Mouse (Mus musculus) urinary bladder, postnatal 4 days (tissue): Measurements from ENCODE around the gene Isyna1.

Experiments
- DNase-seq, 2 experiments: peaks; one replicate each; pipeline ENCODE4 v3.0.0; 2021 to 2022; ENCODE audit warnings: low spot score in 2 of 2

Isyna1 gene

DNA sequence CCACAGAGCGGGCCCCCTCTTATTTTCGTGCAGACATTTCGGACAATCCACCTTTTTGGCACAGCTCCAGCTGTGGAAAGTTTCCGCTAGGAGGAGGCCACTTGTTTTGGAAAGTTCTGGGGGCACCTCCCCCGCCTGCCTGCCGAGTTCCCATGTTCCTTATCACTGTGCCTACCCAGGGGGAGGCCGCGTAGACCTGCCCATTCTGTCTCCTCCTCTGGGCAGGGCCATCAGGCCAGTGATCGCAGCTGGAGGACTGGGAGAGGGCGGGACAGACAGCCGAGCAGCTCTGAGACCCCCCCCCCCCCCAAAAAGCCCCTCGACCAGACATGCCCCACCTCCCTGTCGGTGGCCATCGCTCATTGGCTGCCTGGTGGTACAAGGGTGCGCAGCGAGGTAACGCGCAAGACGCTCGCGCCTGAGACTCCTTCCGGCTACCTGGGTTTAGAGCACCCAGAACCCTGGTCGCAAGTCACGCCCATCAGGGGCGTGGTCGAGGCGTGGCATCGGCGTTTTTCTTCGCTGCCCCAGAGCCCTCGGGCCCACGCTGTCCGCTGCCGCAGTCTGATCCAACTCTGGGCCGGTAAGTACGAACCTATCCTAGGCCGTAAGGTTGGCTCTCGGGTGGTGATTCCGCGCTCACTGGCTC is at the start of gene Isyna1:
Gene Isyna1, plus strand, starts transcription at position 413 of the 649 bp plus-strand sequence.
- DNase-seq = peak; percentile 82 to 87

DNA sequence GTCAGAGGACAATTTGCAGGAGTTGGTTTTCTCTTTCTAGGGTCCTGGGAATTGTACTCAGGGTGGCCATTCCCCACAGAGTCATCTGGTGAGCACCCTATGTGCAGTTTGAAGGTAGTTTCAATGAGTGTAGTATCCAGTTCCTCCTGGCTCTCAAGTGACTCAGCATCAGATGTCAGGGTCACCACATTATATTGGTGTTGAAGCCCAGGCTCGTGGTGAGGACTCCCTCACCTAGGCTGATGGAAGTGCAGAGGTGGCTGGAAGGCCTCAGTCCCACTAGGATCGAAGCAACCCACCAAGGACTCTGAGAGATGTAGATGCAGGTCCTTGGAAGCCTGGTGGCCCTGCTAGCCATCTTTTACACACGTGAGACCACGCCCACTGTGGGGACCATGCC is 47.8 kb upstream of the Isyna1 start:
- DNase-seq = no peak

DNA sequence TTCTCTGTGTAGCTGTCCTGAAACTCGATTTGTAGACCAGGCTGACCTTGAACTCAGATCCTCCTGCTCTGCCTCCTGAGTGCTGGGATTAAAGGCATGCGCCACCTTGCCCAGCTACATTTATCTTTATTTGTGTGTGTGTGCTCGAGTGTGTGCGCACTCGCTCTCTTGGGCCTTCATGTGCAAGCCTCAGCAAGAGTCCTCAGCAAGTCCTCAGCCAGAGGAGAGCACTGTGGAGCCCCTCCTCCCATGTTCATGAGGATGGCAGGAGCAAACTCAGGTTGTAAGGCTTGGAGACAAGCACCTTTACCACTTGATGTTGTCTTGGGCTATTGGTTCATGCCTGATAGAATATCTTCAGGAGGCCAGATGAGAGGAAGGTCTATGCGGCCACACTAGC is 46.4 kb upstream of the Isyna1 start:
- DNase-seq = no peak

DNA sequence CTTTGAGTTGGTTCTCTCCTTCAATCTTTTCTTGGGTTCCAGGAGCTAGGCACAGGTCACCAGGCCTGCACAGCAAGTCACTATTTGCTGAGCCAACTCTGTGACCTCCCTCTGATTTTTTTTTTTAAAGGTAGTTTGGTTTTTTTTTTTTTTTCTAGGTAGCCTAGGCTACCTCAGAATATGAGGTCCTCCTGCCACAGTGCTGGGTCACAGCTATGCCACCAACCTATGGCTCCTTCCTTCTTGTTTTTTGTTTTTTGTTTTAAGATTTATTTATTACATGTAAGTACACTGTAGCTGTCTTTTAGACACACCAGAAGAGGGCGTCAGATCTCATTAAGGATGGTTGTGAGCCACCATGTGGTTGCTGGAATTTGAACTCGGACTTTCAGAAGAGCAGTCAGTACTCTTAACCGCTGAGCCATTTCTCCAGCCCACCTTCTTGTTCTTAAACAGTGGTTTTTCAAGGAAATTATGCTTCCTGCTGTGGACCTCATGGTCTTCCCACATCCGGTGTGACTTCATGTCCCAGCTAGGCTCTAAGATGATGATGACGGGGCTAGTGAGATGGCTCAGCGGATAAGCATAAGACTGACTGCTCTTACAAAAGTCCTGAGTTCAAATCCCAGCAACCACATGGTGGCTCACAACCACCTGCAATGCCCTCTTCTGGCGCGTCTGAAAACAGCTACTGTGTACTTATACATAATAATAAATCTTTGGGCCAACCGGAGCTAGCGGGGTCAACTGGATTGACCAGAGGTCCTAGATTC is 44.6 kb upstream of the Isyna1 start:
- no peak for DNase-seq

DNA sequence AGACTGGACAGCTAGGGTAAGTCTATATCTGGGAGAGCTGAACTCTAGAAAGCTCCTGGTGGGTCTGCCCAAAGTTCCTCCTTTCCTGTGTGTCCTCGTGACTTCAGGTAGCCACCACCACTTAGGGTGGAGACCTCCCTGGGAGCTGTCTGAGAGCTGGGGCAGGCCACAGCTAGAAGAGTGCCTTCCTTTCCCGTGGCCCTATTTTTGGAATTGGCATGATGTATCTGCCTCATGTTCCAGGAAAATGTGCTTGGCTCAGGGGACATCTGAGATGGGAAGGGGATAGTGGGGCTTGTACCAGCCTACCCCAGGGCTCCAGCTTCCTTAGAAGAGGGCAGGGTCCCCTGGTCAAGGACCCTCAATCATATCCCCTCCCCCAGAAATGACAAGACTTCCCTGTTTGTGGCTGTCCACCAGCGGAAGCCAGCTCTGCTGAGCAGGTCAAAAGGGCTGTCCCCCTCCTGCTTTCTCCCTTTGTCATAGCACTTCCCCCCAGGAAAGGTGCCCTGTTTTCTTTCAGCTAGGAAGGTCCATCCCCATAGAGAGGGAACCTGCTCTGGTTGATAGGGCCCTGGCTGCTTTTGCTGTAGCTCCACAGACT is 42.5 kb upstream of the Isyna1 start:
- no peak for DNase-seq

DNA sequence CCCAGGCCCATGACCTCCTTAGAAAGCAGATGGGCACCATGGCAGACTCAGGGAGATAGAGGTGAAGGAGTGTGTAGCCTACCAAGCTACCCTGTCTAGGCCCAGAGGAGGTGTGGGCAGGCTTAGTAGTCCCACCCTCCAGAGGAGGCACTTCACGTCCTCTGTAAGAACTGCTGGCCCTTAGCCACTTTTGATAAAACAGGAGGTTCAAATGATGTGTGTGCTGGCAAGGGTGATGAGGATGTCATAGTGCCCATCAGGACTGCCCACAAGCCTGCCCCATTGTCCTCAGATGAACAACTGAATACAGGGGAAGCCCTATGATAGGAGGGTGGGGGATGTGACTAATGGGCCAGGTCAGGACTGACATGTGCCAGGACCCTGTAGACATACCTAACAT is 41.3 kb upstream of the Isyna1 start:
- no peak for DNase-seq

DNA sequence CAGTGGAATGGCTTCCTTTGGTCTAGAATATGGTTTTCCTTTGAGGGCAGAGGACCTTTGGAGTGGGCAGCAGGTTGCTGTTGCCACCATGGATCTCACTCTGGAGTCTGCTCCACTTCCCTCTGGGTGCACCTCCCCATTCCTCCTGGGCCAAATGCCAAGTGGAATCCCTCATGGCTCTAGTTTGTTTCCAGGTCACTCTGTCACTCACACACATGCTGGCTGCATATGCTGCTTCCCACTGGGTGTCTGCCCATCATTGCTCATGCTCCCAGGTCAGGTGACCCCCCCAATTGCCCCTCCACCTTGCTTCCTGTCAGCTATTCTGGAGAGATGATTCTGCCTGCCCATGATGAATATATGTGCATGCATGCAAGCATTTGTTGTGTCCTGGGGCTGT is 40.4 kb upstream of the Isyna1 start:
- no peak for DNase-seq

DNA sequence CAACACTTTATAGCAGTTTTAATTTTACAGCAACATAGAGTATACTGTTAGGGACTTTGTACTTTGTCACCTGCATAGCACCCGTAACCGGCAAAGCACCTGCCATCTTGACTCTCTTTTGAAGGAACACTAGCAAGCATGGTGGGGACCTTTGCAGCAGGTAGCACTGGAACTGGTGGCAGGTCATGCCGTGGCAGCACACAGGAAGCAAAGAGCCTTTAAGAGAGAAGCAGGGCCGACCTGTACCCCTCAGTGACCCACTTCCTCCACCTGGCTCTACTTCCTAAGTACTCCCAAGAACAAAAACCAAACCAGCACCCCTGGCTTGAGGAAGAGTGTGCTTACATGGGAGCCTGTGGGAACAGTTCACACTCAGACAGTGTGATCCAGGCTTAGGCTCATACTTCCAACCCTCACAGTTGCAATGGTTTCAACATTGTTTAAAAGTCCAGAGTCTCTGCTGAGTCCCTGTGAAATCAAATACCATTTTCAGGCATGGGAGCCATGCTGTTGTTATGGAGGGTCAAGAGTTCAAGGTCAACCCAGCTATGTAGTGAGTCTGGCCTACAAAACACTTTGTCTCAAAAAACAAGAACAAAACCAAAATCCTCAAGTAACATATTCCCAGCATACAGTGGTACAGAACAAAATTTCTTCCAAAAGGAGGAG is 39.0 kb upstream of the Isyna1 start:
- no peak for DNase-seq

DNA sequence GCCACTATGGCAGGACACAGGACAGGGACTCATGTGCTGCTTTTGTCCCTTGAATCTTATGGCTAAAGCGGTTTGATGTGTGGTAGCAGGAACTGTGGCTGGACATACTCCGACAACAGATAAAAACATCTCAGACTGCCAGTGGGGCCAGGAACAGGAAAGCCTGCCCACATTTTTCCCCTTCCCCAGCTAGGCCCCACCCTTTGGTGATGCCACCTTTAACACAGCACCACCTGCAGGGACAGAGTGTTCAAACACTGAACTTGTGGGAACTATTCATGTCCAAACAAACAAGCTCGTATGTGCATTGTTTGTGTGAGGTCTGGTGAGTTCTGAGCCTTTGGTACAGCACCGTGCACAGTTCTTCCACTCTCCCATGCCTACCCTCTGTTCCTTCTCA is 35.8 kb upstream of the Isyna1 start:
- no peak for DNase-seq

DNA sequence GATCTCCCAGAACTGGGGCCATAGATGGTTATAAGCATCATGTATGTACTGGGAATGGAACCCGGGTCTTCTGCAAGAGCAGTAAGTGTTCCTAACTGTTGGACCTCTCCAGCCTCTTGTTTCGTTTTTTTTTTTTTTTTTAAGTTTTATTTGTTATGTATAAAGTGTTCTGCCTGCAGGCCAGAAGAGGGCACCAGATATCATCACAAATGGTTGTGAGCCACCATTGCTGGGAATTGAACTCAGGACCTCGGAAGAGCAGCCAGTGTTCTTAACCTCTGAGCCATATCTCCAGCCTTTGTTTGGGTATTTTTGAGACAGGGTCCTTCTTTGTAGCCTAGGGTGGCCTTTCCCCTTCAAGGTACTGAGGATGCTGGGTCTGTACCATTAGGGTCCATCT is 35.2 kb upstream of the Isyna1 start:
- no peak for DNase-seq

DNA sequence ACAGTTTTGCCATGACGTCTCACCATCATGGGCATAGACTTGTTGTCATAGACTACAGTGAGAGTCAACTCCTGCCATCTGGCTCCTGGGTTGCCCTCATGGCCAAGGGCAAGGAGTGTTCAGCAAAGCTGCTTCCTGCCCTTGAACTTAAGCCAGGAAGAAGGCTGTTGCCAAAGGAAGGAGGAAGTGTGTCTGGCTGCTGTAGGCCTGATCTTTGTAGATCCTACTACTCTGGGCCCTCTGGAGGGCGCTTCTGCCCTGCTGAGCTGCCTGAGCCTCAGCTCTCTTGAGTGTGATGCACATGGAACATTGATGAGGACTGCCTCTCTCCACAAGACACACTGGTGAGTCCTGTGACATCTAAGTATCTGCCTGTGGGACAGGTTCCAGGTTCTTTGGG is 34.1 kb upstream of the Isyna1 start:
- peak in 1 of 2 experiments; percentile 64 for DNase-seq

DNA sequence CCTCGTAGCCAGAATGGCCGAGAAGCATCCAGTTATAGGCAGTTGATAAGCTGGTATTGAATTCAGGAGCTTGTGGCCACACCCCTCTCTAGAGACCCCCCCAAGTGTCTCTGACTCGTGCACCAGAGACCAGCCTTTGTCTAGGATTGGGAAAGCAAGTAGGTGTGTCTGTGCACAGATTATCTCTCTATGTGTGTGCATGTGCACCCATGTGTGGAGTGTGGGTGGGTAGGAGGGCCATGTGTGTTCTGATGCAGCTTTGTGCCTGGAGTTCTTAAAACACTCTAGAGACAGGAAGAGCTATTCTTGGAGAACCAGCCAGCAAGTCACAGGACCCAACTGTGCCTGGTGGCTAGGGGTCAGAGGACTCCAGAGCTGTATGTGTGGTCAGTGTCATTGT is 33.6 kb upstream of the Isyna1 start:
- DNase-seq = no peak

DNA sequence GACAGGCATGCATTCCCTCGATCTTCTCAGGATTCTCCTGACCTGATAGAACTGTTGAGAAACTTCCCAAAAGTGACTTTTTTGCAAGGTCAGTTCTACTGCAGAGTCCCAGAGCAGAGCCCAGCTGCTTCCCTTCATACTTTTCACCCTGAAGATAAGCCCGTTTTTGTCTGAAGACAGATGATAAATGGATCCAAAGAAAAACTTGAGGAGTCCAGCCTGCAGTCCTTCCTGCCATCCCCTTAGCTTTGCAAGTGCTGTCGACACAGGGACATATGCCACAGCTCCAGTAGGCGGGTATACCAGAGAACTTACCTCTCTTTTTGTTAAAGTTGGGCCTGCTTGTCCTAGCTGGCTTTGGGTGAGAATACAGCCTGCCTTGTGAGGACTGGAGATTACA is 32.8 kb upstream of the Isyna1 start:
- no peak for DNase-seq

DNA sequence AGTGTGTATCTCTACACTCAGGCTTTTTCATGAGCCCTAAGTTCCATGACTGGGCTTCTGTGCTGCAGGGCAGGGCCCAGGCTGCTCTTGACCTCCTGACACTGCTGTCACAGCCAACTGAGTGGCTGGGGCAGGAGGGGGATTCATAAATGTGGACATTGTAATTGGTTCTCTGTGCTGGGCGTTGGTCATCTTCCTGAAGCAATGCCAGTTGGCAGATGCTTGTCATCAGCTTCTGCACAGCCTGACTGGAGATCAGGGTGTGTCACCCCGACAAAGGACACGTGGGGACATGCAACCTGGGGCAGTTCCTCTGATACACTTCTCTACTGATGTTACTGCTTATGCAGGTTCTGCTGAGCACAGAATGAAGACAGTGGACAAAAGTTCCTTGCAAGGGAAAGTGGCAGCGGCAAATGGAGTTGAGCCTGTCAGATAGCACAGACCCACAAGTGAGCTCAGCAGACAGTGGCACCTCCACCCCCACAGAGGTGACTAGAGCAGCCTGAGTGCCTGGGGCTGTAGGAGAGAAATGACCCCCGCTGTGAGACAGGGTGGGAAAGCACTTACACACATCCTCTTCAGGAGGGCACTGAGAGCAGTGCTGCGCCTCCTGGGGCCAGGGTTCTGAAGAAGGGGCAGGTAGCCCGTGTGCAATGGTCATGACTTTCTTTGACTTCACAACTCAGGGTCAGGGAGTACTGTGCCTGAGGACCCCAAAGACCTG is 32.2 kb upstream of the Isyna1 start:
- DNase-seq = peak in 1 of 2 experiments; percentile 50

DNA sequence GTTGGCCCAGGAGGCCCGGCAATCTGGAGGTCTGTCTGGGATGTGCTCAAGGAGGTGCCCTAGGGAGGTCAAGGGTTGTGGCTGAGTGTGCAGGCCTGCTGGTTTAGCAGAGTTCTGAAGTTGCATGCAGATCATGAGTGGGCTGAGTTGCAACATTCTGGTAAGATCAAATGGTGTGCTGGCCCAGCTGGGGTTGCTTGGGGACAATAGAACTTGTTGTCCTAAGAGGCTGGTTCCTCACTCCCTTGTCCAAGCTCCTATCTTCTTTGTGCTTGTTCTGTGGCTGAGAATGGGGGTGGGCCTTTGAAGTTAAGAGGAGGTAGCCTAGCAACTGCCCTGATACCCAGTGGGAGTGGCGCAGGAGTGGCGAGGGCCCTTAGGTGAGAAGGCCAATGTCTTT is 31.4 kb upstream of the Isyna1 start:
- DNase-seq = no peak

DNA sequence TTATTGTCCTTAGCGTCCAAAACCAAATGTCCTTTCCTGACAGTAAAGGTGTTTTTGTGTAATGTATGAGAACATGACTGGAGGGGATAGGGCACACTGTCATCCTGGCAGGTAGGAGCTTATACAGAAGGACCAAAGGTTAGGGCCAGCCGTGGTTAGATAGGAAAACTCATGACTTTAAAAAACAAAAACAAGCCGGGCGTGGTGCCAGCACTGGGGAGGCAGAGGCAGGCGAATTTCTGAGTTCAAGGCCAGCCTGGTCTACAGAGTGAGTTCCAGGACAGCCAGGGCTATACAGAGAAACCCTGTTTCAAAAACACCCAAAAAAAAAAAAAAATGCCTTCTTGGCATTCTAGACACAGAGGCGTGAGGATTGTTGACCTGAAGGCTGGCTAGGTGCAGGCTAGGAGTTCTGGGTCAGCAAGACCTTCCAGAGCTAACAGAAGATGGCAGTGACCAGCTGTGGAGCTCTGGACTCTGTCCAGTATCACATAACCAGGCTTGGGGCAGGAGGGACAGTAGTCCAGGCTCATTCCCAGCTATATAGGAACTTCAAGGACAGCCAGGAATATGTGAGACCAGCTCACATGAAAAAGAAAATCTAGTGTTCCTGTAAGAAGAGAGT is 30.3 kb upstream of the Isyna1 start:
- DNase-seq = no peak

DNA sequence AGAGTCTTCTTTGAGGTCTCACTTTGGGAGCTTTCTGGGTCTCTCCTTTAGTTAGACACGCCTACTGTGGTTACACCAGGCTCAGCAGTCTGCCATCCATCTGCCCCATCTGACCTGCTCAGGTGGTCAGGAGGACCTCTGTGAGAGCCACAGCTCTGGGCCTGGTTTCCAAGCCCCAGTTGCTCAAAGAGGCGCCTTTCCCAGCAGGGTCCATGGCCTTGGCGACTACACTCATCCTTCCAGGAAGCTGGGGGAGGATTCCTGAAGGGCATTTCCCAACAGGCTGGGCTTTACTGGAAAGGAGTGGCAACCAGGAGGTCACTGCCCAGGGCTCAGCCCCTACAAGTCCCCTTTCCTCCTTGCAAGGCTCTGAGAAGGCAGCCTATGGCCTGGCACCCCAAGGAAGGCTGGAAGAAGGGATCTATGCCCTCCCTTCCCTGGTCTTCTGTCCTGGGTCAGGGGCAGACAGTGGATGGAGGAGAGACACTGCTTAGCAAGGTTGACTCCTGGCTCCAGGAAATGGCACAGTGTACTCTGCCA is 29.4 kb upstream of the Isyna1 start:
- DNase-seq = no peak

DNA sequence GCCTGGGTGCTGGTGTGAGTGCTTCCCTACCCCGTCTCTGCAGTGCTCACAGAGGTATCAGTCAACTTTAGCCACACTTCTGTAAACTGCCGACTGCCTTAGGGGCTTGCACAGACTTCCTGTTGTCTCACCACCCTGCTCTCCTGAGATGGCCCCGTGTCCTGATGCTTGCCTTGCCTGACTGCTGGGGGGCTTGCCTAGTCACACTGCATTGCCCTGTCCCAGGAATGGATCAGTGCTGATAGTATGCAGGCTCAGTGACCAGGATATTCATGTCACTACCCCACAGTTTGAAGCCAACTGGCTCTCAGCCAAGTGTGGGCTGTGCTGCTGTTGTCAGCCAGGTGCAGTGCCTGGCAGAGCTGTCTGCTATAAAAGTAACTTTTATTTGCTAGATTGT is 28.6 kb upstream of the Isyna1 start:
- DNase-seq = no peak

DNA sequence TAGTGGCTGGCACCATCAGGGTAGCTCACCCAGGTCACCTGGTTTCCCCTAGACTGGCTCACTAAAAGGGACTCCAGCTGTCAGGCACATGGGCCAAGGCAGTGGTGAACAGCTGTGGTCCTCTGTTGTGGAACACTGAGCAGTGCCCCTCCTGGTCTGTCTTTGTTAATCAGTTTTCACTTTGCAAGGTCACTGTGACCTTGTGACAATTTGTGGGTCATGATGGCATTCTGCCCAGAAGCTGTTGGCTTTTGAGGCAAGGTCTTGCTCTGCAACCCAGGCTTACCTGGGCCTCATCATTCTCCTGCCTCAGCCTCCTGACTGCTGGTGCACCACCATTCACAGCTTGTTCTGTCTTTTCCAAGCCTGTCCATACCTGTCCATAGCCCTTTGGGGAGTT is 23.8 kb upstream of the Isyna1 start:
- DNase-seq = no peak

DNA sequence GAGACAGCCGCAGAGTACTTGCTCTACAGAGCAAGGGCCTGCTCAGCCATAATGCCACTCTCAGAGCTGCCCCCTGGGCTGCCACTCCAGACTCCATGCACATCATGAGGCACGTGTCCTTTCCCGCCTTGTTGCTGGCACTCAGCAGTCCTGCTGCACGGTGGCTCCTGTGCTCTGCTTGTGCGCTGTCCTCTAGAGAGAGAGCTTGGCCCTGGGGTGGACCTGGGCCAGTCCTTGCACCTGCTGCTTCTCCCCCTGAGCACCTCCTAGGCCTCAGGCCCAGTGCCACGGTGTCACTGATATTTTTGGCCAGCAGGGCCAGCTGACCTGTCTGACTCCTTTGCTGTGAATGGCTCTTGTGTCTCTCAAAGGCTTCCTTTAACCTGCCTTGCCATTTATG is 23.2 kb upstream of the Isyna1 start:
- no peak for DNase-seq

DNA sequence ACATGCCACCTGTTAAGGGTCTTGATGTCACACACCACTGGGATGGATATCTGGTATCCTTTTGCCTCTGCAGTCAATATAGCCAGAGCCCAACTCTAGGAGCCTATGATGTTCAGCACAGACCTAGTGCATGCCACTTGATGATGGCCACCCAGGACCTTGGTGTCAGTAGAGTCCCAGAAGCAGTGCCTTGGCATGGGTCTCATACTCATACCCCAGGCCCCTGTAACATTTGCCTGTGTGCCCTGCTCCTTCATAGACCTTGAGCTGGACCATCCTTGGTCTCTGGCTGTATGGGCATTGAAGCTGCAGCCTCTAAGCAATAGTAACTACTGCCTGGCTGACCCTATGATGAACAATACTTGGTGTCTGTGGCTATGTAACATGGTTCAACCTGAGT is 19.9 kb upstream of the Isyna1 start:
- DNase-seq = no peak
